Mouse (Mus musculus): ENCODE measurements around the gene Zfp942. TPM values are rescaled to one million over a fixed set of nuclear protein-coding genes. Genes with fewer than 3 reads are reported as not detected.

Zfp942 gene
- polyA plus RNA-seq (2017; shearing (Covaris generic)) = 20.4 TPM

DNA sequence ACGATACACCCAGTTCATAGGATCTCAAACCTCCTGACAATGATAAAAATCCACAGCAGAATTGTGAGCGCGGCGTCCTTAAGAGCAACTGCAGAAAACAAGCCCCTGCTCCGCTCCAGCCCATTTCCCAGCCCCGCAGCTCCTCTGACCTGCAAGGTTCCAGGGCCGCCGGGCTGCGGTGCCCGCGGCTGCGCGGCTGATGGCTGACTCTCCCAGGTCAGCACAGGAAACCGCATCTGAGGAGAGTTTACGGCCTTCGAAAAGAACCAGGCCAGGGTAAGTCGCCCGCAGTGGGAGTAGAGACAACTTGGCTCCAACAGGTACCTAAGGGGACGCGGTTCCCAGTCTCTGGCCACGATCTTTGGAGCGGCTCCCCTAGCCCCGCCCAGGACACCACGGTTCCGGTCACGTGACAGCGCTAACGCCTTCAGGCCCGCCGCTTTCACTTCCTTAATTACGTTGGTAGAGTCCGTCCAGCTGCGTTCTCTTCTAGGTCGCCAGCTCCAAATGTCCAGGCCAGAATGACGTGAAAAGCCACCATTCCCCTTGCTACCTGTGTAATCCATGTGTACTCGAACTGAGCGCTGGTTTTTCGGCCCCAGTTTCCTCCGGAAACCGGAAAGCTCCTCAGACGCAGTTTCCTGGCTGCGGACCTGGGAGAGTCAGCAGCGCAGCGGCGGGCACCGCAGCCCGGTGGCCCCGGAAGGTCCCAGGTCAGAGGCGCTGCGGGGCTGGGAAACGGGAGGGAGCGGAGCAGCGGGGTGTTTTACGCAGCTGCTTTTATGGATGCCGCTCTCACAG is at the start of gene Zfp942, which contains the start of gene Zfp943:
TSS of gene Zfp942 (minus strand) at position 358 of the 801 bp plus-strand sequence.
TSS of gene Zfp943 (plus strand) at position 446 of the 801 bp plus-strand sequence.

DNA sequence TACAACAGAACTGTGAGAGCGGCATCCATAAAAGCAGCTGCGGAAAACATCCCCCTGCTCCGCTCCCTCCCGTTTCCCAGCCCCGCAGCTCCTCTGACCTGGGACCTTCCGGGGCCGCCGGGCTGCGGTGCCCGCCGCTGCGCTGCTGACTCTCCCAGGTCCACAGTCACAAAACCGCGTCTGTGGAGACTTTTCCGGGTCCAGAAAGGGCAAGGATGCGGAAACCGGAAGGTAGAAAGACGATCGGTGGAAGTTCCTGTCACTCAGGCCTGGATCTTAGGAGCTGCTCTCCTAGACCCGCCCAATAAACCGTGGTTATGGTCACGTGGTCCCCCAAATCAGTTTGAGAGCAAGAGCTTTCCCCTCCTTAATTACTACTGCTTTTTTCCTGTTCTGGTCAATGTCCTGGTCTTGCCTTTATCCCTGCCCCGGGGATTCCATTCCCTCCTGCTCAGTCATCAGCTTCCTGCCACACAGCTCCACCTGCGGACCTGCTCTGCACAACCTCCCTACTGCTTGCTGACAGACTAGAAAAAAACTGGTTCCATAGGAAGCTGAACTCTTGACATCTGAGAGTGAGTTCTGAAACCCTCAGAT is 52.7 kb downstream of the Zfp942 start, which contains the start of gene Zfp995:
TSS of gene Zfp995 (minus strand) at position 471 of the 597 bp plus-strand sequence.

Other genes with a start within 250 kb of the Zfp942 start
- gene Zfp229, start 231.7 kb downstream of the Zfp942 start, polyA plus RNA-seq (2017; shearing (Covaris generic)) = 0.52 TPM
- 0.18 TPM for gene Zfp820, start 116.7 kb downstream of the Zfp942 start, polyA plus RNA-seq (2017; shearing (Covaris generic))
- 12.6 TPM for gene Zfp995, start 52.5 kb downstream of the Zfp942 start, polyA plus RNA-seq (2017; shearing (Covaris generic))
- gene Zfp943, start 88 bp upstream of the Zfp942 start, polyA plus RNA-seq (2017; shearing (Covaris generic)) = 14.0 TPM
- 0.39 TPM for gene Zfp947, start 203.7 kb upstream of the Zfp942 start, polyA plus RNA-seq (2017; shearing (Covaris generic))

Measured in effector memory CD4-positive, alpha-beta T cell, adult 7 months (primary cell).